Mouse (Mus musculus) cortical plate, adult 2 months (tissue): Measurements from ENCODE around the gene Mms19.

Experiments used
- CTCF ChIP-seq: fragments of 200-500 bp; IDR thresholded peaks from 2 replicates; pipeline ENCODE4 v1.5.1; 2011; ENCODE audit warnings: mild to moderate bottlenecking, control low read depth, low read length; ENCODE audit not compliant: insufficient read depth; ENCODE audit errors: extremely low read depth
- POLR2A ChIP-seq: fragments of 200-500 bp; IDR thresholded peaks from 2 replicates; pipeline ENCODE4 v1.6.1; 2011; ENCODE audit warnings: mild to moderate bottlenecking, low read length, control low read depth; ENCODE audit not compliant: insufficient read depth; ENCODE audit errors: extremely low read depth

GRCm38 (mm10) chr19:42021681-42022541 lies 41.0 kb upstream of the Mms19 start:
- no peak for TF ChIP-seq POLR2A
- TF ChIP-seq CTCF = no peak
